Mouse (Mus musculus): Measurements from ENCODE around the gene Kifc3. TPM values are rescaled to one million over a fixed set of nuclear protein-coding genes. Genes with fewer than 3 reads are reported as not detected.

Gene Kifc3
- total and polyA plus RNA-seq, 2 experiments from 2014 or later, result 32.7 to 54.1 TPM

DNA sequence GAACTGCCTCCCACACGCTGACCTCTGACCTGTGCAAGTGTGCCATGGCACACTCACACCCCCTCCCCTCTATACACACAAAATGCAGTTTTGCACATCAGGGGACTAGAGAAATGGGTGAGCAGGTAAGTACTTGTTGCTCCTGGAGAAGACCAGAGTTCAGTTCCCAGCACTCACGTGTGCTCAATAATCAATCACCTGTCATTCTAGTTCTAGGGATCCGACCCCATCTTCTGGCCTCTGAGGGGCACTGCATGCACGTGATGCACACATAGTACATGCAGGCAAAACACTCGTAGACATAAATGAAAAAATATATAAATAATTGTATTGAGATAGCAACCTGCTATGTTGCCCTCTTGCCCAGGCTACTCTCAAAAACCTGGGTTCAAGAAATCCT, 55.8 kb downstream of the Kifc3 start:
- no peak for ATAC-seq
- Histone ChIP-seq H3K36me3 (ENCODE audit: insufficient read depth) (no peaks in the 10 kb centered on the region), H3K27me3 (ENCODE audit: insufficient read depth, low read length) (no peaks in the 10 kb centered on the region), H3K4me2 (ENCODE audit: low read depth) (no peak overlapping the region), H3K27ac (ENCODE audit: low read depth, low read length) (no peak overlapping the region), H3K4me1 (ENCODE audit: insufficient read depth) (peaks cover 8% of the 10 kb centered on the region), H3K9ac (no peak overlapping the region), H3K4me3 (ENCODE audit: low read depth, low read length) (no peak overlapping the region), H3K9me3 (ENCODE audit: low read length) (no peaks in the 10 kb centered on the region)
- 91% methylated on average over 5 of the region's 5 CpGs for WGBS
- DNase-seq, result no peak
- TF ChIP-seq CTCF (IDR thresholded peaks at IDR 0.05; ENCODE audit: low read depth), result no peak

DNA sequence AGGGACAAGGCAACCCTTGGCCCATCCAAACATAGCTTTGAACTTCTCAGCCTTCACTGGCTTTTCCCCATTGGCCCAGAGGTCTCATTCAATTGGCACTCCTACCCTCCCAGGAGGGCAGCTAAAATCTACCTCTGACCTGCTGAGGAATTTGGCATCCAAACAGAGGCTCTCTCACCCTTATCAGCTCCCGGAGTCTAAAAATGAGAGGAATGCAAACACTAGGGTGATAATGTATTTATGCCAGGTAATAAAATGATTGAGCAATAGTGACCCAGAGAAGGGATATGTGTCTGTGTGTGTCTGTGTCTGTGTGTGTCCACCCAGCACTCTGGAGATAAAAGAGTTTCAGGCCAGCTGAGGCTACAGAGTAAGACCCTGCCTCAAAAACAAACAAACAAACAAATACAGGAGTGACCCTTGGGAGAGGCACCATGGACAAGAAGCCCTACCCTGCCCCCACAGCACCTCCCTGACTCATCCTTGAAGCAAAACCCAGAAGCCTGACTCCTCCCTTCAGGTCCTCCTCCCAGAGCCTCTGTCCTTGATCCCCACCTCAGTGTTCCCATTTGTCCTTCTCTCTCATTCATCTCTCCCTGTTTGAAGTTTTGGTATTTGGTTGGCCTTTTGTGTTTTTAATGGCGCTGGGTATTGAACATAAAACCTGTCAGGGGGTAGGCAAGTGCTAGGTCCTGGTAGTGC, 56.4 kb downstream of the Kifc3 start:
- no peak overlapping the region for H3K9ac ChIP-seq
- no peak for ATAC-seq
- DNase-seq, result no peak
- H3K27ac ChIP-seq (ENCODE audit: low read depth, low read length), result no peak overlapping the region
- WGBS, result 82% methylated on average over 2 of the region's 2 CpGs
- no peak overlapping the region for H3K4me2 ChIP-seq (ENCODE audit: low read depth)
- no peak for TF ChIP-seq CTCF (IDR thresholded peaks at IDR 0.05; ENCODE audit: low read depth)
- H3K27me3 ChIP-seq (ENCODE audit: insufficient read depth, low read length), result no peaks in the 10 kb centered on the region
- H3K9me3 ChIP-seq (ENCODE audit: low read length), result no peaks in the 10 kb centered on the region
- H3K4me3 ChIP-seq (ENCODE audit: low read depth, low read length), result no peak overlapping the region
- peaks cover 13% of the 10 kb centered on the region for H3K4me1 ChIP-seq (ENCODE audit: insufficient read depth)
- no peaks in the 10 kb centered on the region for H3K36me3 ChIP-seq (ENCODE audit: insufficient read depth)

DNA sequence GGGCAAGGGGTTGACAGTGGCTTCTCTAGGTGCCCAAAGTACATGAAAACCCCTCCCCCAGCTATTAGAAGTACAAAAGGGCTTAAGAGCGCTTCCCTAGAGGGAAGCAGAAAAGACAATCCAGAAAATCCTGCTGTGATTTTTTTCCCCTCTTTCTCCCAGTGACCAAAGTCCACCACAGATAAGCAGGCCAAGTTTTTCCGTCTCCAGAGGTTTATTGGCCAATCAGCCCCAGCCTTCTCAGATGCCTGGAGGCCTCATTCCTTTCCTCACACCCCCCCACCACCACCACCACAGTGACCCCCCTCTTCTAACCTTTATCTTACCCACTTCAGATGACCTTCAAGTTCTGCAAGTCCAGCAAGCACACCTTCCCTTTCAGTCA, 58.0 kb downstream of the Kifc3 start:
- no peak overlapping the region for H3K9ac ChIP-seq
- H3K4me3 ChIP-seq (ENCODE audit: low read depth, low read length), result no peak overlapping the region
- H3K9me3 ChIP-seq (ENCODE audit: low read length), result no peaks in the 10 kb centered on the region
- 64% methylated on average over 2 of the region's 2 CpGs for WGBS
- no peak for TF ChIP-seq CTCF (IDR thresholded peaks at IDR 0.05; ENCODE audit: low read depth)
- H3K4me2 ChIP-seq (ENCODE audit: low read depth), result no peak overlapping the region
- no peaks in the 10 kb centered on the region; the same call in 1 of the 2 replicates for H3K36me3 ChIP-seq (ENCODE audit: insufficient read depth)
- no peaks in the 10 kb centered on the region for H3K27me3 ChIP-seq (ENCODE audit: insufficient read depth, low read length)
- no peak for ATAC-seq
- H3K27ac ChIP-seq (ENCODE audit: low read depth, low read length), result no peak overlapping the region
- no peak for DNase-seq
- H3K4me1 ChIP-seq (ENCODE audit: insufficient read depth), result peaks cover 13% of the 10 kb centered on the region

DNA sequence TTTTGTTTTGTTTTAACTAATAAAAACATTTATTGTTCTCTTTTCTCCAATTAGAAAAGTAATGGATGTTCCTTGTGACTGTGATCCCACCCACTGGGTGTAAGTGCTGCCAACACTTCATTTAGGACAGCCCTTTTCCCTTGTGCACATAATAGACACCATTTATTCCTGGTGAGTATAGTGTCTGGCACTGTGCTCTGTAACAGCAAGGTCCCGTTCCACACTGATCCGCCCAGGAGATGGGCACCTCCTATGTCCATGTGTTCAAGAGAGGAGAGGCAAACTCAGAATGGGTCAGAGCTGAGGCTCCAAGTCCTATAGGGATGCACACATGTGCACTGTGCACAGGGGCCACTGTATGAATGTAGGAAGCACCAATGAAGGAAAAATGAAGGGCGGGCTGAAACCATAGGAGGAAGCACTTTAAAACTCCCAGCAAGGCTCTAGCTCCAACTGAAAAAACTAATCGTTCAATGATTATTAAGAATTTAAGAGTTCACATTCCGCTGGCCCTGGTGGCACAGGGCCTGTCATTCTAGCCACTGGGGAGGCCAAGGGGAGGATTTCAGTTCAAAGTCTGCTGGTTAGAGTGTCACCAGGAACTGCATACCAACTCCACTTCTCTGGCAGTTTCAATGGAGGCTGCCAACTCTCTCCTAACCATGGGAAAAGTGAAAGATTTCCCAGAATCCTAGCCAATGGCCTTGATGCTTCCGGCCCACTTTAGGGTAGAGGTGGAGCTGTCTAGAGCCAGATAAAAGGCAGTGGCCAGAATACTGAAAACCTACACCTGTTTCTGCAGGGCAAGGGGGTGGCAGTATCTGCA, 58.6 kb downstream of the Kifc3 start:
- peaks cover 13% of the 10 kb centered on the region for H3K4me1 ChIP-seq (ENCODE audit: insufficient read depth)
- no peak overlapping the region for H3K9ac ChIP-seq
- peak; percentile 36 for ATAC-seq
- no peak for TF ChIP-seq CTCF (IDR thresholded peaks at IDR 0.05; ENCODE audit: low read depth)
- H3K27ac ChIP-seq (ENCODE audit: low read depth, low read length), result no peak overlapping the region
- no peak overlapping the region for H3K4me2 ChIP-seq (ENCODE audit: low read depth)
- H3K27me3 ChIP-seq (ENCODE audit: insufficient read depth, low read length), result no peaks in the 10 kb centered on the region
- no peaks in the 10 kb centered on the region for H3K9me3 ChIP-seq (ENCODE audit: low read length)
- H3K36me3 ChIP-seq (ENCODE audit: insufficient read depth), result no peaks in the 10 kb centered on the region; the same call in 1 of the 2 replicates
- 55% methylated on average over 6 of the region's 6 CpGs for WGBS
- H3K4me3 ChIP-seq (ENCODE audit: low read depth, low read length), result no peak overlapping the region
- peak; percentile 10 for DNase-seq

DNA sequence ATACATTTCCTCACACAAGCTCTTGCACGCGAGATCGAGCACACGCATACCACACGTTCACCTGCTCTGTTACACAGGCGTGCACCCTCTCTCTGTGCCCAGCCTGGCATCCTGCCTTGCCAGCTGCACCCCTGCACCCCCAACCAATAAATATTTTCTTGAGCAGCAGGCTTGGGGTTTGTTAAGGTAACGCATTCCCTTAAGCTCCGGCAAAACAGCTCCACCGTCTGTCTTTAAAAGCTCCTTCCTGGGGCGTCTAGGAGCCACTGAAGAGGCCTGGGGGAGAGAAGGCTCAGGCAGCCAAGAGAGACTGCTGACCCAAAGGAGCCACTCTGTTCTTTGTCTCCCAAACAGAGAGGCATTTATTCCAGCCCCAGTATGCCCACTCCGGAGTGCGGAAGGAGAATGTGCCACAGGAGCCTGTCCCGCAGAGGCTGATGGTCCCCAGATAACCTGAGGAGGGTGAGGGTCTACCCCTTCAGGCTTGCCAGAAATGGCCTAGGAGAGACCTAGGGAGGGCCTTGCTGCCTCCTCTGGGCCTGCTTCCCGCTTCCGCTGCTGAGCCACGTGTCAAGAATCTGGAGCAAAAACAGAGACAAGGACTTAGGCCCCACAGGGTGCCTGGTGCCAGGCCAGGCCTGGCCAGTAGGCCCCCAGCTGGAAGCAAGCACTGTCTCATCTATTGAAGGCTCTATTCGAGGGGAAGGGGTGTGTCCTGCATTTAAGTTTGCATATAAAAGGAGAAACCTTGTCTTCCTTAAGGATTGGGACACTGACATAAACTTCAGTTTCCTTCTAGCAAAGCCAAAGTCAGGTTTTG, 59.4 kb downstream of the Kifc3 start:
- no peaks in the 10 kb centered on the region; the same call in 1 of the 2 replicates for H3K36me3 ChIP-seq (ENCODE audit: insufficient read depth)
- ATAC-seq, result peak; percentile 44
- TF ChIP-seq CTCF (IDR thresholded peaks at IDR 0.05; ENCODE audit: low read depth), result 0 out of 2 replicates have a peak, but pooled peaks have one; percentile 0

DNA sequence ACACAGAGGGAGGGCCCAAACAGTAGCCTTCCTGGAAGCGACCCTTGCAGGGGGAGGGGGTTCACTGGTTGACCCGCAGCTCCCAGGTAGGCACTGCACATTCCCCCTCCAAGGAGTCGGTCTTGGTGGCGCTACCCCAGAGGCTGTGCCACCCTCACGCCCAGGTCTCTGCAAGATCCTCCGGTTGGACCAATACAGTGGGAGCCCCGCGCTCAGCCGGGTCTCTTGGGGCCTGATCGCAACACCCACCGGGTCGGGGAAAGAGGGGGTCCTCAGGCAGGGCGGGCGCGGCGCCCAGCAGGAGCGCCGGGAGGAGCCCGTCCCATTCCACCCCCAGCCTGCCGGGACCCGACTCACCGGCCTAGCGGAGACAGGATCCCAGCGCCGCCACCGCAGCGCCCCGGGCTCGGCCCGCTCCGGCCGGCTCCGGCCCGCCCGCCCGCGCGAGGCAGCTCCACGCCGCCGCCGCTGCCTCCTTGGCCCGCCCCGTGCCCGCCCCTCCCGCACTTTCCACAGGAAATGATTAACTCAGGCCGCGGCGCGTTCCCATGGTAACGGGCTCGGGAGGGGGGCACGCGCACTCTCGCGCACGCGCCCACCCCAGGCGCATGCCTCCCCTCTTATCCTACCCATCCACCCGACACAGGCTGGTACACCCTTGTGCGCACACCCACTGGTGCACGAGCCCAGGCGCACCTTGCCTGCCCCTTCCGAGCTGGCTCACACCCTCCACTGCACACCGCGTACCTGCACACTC, 60.4 kb downstream of the Kifc3 start:
- H3K4me3 ChIP-seq (ENCODE audit: low read depth, low read length), result peak overlapping the region; percentile 78
- peaks cover 17% of the 10 kb centered on the region for H3K4me1 ChIP-seq (ENCODE audit: insufficient read depth)
- TF ChIP-seq CTCF (IDR thresholded peaks at IDR 0.05; ENCODE audit: low read depth), result no peak
- WGBS, result 0% methylated on average over 64 of the region's 66 CpGs
- peak overlapping the region; percentile 69 for H3K27ac ChIP-seq (ENCODE audit: low read depth, low read length)
- no peaks in the 10 kb centered on the region for H3K9me3 ChIP-seq (ENCODE audit: low read length)
- H3K9ac ChIP-seq, result peak overlapping the region; percentile 87
- H3K4me2 ChIP-seq (ENCODE audit: low read depth), result peak overlapping the region; percentile 89
- peaks cover 5% of the 10 kb centered on the region; the same call in 1 of the 2 replicates for H3K27me3 ChIP-seq (ENCODE audit: insufficient read depth, low read length)
- ATAC-seq (peak; percentile 91), DNase-seq (peak; percentile 95)
- H3K36me3 ChIP-seq (ENCODE audit: insufficient read depth), result peaks cover 3% of the 10 kb centered on the region; the same call in 1 of the 2 replicates

More for the DNA sequence above, 59.4 kb downstream of the Kifc3 start:
- WGBS, result 5% methylated on average over 17 of the region's 17 CpGs
- Histone ChIP-seq H3K27me3 (ENCODE audit: insufficient read depth, low read length) (peaks cover 5% of the 10 kb centered on the region; the same call in 1 of the 2 replicates), H3K4me1 (ENCODE audit: insufficient read depth) (peaks cover 13% of the 10 kb centered on the region), H3K27ac (ENCODE audit: low read depth, low read length) (peak overlapping the region; percentile 69), H3K9me3 (ENCODE audit: low read length) (no peaks in the 10 kb centered on the region), H3K9ac (peak overlapping the region; percentile 87), H3K4me3 (ENCODE audit: low read depth, low read length) (peak overlapping the region; percentile 78), H3K4me2 (ENCODE audit: low read depth) (peak overlapping the region; percentile 89)
- peak; percentile 64 for DNase-seq
